Mouse (Mus musculus) ES-CJ7 (cell line): Measurements from ENCODE around the gene Arpp21.

ENCODE experiments used
- DNase-seq: peaks from one replicate; pipeline ENCODE4 v3.0.0; 2011; ENCODE audit warnings: low read depth, low spot score

Arpp21 gene

DNA sequence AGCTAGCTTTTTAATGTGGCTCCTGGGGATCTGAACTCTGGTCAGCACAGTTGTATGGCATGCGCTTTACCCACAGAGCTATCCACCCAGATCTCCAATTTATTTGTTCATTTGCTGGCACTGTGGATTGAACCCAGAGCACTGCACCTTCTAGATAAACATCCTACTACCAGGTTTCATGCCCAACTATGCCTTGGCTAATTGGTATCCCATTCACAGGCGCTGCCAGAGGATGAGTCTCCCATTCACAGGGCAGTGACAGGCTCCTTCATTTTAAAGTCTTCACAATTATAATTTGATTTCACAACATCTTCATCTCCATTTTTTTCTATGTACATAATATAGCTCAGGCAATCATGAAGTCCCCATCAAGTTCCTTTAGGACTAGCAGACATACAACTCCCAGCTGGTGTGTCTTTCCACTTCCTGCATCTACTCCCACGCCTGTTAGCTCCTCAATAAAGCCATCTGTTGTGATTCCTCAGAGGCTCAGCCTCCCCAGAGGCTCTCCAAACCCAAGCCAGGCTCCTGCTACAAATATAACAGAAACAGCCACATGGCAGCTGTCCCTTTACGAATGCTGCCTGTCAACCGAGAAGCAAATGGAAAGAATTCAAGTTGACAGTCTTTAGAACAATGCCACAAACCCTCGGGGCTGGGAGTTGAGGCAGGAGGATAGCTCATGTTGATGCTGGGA is 133.4 kb downstream of the Arpp21 start:
- no peak for DNase-seq

DNA sequence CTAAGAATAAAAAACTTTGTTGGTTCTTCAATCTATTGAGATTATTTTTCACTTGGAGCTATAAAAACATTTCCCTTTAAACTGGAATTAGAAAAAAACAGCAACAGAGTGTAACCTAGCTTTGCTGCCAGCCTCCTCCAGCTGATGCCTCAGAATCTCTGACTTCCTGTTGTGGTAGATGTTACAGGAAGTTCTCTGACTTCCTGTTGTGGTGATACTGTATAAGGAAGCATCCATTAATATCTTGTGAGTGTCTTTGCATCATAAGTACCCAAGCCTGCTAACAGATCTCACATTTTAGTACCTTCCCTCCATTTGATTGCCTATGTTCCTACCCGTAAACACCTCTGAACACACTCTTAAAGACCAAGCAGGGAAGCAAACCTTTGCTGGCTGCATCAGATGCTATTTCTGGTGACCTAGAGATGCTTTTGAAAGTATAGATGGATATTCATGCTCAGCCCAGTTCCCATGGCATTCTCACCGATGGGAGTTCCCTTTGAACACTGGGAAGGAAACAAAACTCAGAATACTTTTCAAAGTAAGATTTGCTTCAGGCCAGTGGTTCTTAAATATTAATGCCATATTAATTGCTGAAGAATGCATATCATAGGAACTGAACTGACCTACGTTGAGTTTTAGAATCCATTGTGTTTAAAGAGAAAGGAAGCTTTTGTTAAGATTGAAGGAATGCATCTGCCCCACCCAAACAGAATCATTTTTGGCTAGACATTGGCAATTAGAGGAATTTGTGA is 134.7 kb downstream of the Arpp21 start:
- DNase-seq: no peak

DNA sequence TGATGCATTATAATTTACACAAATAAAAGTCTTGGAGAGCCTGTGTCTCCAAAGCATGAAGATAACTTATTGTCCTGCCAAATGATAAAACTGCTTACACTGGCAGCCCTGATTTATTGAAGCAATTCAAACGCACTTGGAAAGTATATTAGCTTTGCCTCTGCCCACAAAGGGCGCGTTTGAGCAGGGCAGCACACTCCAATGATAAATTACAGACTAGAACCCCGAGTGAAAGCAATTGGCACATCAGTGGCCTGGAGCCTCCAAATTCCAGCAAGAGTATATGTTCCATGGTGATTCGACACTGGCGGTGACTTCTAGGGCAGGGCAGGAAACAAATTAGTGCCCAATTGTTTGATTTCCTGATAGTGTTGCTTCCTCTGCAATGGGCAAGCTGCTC is 137.5 kb downstream of the Arpp21 start:
- no peak for DNase-seq

DNA sequence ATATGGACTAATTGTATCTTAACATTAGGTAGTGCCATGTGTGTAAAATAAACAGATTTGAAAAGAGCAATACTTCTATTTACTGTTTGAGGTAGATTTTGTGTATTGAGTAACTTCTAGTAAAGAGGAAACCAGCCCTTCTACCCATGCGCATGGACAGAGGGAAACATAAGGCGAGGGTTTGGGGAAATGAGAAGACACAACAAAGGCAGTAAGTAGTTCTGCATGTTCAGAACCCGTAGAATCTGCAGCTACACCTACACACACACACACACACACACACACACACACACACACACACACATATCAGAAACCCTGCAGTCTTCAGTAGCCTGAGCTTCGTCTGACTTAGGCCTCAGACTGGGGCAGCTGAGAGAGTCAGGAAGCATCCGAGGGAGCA is 140.0 kb downstream of the Arpp21 start:
- no peak for DNase-seq

DNA sequence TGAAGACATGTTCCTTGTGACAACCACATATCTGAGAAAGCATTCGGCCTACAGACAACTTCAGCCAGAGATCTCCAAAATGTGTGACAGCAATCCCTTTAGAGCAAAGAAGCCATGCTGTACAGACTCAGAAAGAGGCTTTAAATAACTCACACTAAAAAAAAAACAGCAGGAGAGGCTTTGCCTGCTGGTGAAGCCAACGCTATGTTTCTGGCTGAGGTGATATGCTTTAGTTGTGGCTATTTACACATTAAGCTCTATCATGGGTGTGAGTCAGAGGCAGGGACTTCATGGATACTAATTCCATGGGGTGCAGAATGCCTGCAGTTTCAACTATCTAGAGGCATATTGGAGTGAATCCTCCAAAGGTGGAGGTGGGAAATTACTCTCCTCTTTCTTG is 140.5 kb downstream of the Arpp21 start:
- no peak for DNase-seq

DNA sequence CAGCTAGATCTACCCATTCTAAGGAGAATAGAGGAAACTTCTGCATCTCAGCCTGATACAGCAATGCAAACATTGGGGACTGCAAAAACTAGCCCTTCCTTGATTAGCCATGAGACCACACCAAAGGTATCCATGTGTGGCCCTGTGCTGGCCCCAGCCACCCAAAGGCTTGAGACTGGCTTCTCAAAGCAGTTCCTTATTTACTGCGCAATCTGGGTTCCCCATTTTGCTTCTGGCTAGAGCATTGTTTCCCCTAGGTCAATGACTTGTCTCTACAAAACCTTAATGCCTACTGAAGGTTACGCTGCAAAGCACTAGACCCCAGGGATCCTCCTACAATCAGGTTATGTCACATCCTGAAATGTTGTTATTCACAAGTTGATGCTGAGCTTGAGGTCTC is 156.8 kb downstream of the Arpp21 start:
- no peak for DNase-seq

DNA sequence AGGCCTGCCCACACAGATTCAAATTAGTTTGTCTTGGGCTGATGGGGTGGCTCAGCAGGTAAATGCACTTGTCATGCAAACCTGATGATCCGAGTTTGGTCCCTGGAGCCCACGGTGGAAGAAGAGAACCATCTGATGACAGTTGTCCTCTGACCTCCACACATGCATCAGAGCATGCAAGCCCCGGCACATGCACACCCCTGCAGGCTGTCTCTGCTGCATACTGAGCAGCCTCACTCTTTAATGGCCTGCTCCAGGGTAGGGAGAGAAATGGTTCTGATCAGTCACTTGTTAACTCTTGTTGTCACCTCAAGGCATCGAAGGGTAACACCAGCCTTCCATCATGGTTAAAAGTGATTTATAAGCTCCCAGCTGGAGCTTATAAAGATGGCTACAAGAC is 157.3 kb downstream of the Arpp21 start:
- DNase-seq: no peak

DNA sequence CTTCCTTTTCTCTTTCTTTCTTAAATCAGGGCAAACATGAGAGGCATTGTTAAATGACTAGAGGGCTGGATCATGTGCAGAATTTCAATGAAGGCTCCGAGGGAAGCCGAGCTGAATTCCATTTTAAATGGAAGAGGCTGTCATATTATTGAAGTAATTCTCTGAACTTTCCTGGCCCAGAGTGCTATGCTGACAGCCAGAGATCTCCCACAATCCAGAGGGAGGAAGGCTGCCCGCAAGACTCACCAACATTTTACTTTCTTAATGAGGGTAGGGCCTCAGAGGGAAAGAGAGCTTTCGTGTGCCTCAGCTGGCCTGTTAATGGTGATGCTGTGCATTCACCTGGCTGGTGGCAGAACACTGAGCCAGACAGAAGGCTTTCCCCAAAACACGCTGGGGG is 160.5 kb downstream of the Arpp21 start:
- DNase-seq: no peak

DNA sequence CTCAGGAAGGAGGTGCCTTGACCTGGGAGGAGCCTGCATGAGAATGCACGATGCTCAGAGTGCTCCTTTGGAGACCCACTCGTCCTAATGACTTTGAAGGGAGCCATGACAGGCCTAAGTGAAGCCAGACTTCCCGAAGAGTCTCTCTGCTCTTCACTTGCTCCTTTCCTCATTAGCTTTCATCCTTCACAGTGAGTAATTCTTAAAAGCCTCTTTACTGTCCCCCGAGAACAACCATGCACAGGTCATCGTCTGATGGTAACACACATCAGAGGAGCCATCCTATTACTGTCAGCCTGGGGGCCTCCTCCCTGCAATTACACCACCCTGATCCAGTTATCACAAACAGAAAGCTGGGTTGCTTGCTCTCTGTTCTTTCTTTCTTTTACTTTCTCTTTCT is 160.9 kb downstream of the Arpp21 start:
- no peak for DNase-seq

DNA sequence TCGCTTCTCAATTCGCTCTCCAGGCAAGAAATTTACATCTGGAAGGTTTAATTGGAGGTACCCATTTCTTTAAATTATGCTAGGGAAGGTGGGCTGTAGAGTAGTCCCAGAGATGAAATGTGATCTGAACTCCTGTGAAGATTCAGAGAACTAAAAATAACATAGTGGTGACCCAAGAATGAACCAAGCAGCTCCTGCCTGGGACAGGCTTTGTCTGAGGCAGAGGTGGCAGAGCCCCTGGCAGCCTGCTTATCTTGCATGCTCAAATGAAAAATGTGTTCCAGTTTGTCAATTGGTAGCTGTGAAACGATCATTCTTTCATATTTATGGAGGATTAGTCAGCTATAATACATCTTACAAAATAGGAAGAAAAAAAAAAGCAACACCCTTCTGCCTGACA is 164.4 kb downstream of the Arpp21 start:
- no peak for DNase-seq

DNA sequence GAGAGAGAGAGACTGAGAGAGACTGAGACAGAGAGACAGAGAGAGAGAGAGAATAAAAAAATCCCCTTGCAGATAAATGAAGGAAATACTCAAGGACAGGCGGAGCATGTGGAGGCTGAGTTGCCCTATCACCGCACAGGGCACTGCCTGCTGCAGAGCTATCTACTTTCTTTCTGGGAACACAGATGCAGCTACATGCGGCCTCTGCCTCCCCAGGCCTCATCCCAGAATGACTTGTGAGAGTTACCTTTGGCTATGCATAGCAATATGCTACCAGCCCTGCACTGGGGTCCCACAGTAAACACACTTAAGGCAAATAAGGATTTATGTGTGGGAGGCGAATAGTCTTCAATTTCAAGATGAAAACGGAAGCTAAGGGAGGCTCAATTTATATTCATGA is 164.8 kb downstream of the Arpp21 start:
- DNase-seq: peak; percentile 2

DNA sequence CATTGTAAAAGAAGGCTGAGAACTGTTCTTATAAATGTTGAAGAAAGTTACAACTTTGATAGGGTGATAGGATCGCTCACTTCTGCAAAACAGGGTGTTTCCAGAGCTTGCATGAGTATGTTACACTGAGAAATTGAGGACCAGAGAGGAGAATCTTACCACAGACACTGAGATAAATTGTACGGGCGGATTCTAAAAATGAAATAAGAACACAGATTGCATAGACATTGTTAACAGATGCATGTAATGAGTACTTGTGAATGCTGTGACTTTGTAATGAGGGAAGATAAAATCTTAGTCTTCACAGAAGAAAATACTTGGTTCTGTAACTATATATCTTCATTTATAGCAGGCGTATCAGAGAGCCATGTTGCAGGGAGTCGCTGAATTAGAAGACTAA is 167.5 kb downstream of the Arpp21 start:
- DNase-seq: no peak

DNA sequence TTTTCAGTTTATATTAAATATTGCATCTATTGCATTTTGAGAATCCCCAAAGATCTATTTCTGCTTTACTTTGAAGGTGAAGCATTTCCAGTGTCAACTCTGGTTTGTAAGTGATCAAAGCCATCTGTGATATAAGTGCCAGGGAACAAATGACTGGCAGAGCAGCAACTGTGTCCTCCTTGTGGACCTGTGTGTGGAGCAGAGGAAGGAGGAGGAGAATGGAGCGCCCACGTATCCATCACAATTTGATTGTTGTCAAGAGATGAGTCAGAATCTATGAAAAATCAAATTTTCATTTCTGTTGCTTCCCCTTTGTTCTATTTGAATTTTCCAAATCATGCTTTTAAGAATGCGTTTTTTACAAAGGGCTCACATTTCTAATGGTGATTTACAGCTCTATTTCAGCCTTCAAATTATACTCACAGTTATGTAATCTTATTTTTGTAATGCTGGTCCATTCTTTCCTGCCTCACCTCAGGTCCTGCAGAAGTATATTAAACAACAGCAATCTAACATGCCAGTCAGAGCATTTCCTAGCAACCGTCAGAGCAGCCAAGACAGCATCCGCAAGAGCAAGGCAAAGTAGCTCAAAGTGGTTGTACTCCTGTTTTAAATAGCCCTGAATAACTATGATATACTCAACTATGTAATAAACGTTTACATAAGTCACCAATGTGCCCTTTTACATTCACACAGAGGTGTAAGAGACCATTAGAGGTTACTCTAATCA is 174.9 kb downstream of the Arpp21 start:
- DNase-seq: no peak

DNA sequence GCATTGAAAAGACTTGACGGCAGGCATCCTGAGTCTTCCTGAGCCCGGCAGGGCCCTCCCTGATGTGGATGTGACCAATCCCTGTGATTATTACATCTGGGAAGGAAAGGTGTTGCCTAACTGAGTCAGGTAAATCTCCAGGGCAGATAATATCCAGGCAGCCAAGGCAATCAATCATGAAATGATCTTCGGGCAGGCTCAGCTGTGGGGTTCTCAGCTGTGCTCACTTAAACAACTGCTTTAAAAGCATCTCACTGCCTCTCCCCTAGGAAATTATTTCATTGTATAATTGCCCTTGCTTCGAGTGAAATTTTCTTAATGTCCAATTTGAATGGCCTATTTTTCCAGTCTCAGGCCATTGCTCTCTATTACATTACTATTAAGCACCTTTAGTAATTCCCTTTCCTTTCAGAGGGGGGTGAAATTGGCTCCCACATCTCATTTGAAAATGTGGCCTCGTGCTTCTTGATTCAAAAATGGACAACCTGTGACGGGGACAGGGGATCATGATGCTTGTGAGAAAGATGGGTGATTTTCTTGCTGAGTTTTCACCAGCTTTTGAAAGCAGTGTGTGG is 180.8 kb downstream of the Arpp21 start:
- no peak for DNase-seq

DNA sequence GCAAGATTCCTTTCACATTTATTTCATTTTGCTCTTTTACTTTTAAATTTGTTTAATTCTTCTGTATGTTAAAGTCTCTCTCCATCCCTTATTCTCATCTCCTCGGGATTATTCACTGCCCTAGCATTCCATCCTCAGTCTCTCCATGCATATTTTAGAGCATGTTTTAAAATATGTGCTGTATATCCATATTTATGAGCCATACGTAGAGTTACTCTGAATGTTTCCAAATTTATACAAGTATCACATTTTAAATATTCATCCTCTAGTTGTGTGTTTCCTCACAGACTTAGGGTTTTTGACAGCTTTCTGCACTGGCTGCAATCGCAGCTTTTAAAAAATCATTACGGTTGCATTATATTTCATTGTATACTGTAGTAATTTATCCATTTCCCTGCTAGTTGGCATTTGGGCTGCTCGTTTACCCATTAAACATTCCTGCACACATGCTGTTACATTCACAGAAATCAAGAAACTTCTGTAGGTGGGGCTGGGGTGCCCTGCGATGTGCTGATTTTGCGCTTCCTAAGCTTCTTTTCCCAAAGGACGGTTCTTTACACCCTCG is 187.8 kb downstream of the Arpp21 start:
- no peak for DNase-seq

DNA sequence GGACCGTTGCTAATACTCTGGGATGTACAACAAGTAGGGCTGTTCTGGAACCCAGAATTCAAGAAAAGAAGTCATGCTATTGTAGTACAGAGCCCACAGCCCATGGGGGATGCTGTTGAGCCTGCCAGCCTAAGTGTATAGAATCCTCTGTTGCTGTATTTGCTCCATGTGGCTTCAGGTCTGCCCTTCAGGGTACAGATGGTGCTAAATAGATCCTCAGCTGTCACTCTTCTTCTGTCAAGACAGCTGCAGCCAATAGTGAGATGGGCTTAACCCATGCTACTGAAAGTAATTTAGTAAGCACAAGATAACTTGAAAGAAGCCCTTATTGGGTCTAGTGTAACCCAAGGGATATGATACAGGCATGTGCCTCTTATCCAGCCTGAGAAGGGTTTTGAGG is 195.2 kb downstream of the Arpp21 start:
- no peak for DNase-seq

DNA sequence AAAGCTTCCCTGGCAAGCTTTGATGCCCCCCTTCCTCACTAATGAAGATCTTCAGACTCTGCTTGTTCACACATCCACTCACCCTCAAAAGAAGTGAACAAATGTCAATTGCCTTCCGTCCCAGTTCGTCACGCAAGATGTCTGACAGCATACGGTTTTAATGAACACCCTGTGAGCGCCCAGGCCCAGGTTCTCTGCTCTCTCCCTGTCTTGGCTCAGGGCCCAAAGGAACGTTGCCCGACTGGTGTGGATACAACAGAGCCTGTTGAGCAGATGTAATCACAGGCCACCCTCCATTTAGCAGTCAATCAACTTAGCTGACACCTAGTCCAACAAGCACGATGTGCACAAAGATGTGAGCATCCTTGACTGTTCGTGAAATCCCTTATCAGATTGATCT is 198.0 kb downstream of the Arpp21 start:
- DNase-seq: no peak

DNA sequence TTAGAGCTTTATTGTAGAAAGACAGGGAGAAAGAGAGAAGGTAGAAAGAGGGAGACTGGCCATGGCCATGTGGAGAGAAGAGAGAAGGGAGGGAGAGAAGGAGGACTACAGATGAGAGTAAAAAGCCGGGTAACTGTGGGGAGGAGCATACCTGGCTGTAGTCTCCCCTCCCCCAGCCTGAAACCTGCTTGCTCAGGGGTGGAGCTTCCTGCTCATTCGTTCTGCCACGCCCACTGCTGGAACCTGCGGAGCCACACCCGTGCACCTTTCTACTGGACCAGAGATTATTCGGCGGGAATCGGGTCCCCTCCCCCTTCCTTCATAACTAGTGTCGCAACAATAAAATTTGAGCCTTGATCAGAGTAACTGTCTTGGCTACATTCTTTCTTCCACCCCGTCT is 201.9 kb downstream of the Arpp21 start:
- DNase-seq: peak; percentile 8

DNA sequence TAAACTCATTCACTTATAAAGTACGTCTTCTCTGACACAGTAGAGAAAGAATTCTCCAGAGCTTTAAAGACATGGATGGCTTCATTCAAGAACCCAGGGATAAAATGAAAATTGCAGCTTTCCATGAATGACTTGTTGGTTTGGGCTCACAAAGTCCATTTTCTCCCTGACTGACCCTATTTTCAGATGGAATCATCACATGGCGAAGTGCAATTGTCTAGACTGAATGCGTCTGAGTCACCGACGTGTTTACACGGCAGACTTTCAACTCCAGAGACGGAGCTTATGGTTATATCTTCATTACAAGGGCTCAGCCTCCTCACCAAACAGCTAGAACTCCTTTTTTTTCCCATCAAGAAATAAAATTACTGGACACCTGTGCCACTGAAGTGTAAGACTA is 203.6 kb downstream of the Arpp21 start:
- DNase-seq: no peak

DNA sequence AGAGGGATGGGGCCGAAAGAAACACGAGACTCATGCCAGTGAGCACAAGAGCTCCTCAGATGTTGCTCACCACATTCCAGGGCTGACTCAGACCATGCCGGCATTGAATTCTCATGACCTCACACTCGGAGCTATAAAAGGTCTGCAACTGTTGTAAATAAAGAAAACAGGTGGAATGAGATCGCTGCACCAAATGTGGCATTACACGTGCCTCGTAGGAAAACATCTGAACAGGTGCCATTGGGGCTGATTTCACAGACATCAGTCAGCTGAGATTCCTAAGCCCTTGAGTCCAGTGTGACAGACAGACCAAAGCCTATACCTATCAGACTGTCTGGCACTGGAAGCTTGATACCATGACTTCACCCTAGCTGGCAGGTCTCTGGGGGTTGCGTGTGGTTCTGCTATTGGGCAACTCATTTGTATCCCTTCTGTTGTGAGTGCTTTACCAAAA is 212.1 kb downstream of the Arpp21 start:
- DNase-seq: no peak

DNA sequence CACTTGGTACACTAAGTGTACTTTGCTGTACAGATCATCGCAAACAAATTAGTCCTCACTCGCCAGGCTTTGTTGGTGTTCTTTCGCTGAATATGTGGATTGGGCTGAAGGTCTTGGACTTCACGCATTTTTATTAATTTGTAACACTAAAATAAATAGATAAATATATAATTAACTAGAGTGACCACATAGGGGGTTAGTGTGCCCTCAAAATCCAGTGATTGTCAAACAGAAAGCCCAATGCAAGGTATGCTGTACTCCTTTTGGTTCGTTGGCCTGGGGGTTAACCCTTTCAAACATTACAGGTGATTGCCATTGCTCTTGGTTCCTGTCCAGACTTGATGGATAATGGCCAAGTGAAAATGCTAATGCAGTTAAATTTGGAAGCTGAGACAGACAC is 212.6 kb downstream of the Arpp21 start:
- no peak for DNase-seq
